Mouse (Mus musculus) right cerebral cortex, postnatal 4 days (tissue): ENCODE results near the gene Gm11569.
"Not testable (repeated sequence)": the region's sequence is repeated elsewhere in the genome, so short reads cannot be mapped to it uniquely, and the experiment has no call there.

ENCODE experiments used
- DNase-seq: peaks from one replicate; pipeline ENCODE4 v3.0.0-alpha.2; 2022

Gm11569 gene

DNA sequence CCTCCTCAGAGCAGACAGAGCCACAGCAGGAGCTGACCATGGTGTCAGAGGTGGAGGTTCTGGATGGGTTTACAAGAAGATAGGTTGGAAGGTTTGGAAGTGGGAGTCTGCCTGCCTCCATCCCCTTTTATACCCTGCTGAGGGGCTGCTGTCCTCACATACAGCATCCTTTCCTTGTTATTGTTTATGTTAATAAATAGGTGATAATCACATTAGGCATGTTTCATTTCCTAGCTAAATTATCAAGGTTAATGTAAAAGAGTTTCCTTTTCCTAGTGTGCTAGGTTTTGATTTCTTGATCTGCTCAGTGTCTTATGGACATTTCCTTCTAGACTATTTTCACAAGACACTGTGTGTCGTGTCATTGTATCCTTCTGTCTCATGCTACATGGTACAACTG is at the start of gene Gm11569:
Gene Gm11569, minus strand, starts transcription at position 101 of the 400 bp plus-strand sequence.
- DNase-seq, result not testable (repeated sequence)

DNA sequence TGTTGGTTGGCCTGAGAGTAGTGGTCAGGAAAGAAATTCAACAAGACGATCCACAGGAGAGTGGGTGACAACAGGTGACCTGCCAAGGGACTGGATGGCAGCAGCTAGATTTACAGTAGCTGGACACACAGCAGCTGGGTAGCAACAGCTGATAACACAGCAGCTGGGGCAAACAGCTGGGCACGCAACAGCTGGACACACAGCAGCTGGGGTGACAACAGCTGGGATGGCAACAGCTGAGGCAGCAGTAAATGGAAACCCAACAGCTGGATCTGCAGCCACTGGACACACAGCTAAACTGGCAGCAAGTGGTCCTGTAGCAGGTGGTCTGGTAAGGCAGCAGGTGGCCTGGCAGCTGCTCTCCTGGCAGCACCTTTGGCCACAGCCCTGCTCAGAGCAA is 48.0 kb upstream of the Gm11569 start:
- no peak for DNase-seq

DNA sequence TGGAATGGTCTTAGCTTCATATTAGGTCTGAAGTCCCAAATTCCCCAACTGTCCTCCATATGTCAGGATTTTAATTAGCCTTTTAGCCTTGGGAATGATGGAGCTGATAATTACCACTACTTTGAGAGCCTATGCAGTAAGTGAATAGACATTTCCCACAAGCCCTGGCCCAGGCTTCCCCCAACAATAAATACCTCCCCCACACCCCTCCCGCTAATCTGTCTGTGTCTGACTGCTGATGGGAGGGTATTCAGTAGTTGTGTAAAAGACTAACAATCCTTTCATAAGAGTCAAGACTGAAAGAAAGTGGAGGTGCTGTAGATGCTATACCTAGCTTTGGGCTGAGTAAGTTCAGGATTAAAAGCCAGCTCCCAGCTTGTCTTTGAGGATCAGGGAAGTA is 43.5 kb upstream of the Gm11569 start:
- no peak for DNase-seq

DNA sequence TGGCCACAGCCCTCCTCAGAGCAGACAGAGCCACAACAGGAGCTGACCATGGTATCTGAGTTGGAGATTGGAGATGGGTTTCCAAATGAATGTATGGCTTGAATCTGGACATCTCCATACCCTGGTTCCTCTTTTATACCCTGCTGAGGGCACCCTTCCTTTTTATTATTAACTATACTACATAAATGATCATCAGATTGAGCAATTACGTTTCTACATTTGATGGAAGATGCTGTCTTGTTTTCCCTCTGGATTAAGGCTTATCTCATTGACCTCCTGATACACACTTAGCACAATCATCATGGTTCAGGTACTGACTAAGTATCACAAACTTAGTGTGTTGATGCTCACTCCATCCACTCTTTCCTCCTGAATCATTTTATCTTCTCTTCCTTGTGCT is 39.2 kb upstream of the Gm11569 start, which contains the start of gene 2300003K06Rik:
Gene 2300003K06Rik, minus strand, starts transcription at position 101 of the 400 bp plus-strand sequence.
- no peak for DNase-seq

DNA sequence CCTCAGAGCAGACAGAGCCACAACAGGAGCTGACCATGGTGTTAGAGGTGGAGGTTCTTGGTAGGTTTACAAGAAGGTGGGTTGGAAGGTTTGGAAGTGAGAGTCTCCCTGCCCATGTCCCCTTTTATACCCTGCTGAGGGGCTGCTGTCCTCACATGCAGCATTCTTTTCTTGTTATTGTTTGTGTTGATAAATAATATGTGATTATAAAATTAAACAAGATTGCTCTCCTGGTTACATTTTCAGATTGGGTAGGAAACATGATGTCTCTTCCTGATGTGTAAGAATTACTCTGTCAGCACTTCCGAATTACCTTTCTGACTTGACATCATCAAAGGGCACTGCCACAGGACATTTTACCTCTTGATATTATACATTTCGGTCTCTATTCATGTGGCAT is 16.8 kb upstream of the Gm11569 start, which contains the start of gene Gm11564:
Gene Gm11564, minus strand, starts transcription at position 101 of the 400 bp plus-strand sequence.
- not testable (repeated sequence) for DNase-seq

DNA sequence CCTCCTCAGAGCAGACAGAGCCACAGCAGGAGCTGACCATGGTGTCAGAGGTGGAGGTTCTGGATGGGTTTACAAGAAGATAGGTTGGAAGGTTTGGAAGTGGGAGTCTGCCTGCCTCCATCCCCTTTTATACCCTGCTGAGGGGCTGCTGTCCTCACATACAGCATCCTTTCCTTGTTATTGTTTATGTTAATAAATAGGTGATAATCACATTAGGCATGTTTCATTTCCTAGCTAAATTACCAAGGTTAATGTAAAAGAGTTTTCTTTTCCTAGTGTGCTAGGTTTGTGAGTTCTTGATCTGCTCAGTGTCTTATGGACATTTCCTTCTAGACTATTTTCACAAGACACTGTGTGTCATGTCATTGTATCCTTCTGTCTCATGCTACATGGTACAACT is 11.1 kb upstream of the Gm11569 start, which contains the start of gene Krtap4-13:
Gene Krtap4-13, minus strand, starts transcription at position 101 of the 400 bp plus-strand sequence.
- DNase-seq, result not testable (repeated sequence)

DNA sequence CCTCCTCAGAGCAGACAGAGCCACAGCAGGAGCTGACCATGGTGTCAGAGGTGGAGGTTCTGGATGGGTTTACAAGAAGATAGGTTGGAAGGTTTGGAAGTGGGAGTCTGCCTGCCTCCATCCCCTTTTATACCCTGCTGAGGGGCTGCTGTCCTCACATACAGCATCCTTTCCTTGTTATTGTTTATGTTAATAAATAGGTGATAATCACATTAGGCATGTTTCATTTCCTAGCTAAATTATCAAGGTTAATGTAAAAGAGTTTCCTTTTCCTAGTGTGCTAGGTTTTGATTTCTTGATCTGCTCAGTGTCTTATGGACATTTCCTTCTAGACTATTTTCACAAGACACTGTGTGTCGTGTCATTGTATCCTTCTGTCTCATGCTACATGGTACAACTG is 5.6 kb upstream of the Gm11569 start, which contains the start of gene Gm11554:
Gene Gm11554, minus strand, starts transcription at position 101 of the 400 bp plus-strand sequence.
- not testable (repeated sequence) for DNase-seq

DNA sequence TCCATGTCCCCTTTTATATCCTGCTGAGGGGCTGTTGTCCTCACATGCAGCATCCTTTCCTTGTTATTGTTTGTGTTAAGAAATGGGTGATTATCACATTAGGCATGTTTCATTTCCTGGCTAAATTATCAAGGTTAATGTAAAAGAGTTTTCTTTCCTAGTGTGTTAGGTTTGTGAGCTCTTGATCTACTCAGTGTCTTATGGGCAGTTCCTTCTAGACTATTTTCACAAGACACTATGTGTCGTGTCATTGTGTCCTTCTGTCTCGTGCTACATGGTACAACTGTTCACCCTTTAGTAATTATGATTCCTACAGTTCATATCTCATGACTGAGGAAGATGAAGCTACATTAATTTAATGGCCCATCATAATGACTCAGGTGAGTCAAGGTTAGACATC is 5.4 kb downstream of the Gm11569 start, which contains the start of gene Gm11596:
Gene Gm11596, minus strand, starts transcription at position 101 of the 400 bp plus-strand sequence.
- no peak for DNase-seq

DNA sequence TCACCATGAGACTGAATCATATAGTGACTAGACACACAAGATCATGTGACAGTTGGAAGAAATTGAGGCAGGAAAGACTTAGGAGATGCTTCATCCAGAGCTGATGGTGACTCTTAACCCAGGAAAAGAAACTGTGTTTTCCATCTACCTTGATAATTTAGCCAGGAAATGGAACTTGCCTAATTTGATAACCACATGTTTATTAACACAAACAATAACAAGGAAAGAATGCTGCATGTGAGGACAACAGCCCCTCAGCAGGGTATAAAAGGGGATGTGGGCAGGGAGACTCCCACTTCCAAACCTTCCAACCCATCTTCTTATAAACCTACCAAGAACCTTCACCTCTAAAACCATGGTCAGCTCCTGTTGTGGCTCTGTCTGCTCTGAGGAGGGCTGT is 13.8 kb downstream of the Gm11569 start, which contains the start of gene Krtap4-9:
Gene Krtap4-9, plus strand, starts transcription at position 301 of the 400 bp plus-strand sequence.
- DNase-seq, result not testable (repeated sequence)

DNA sequence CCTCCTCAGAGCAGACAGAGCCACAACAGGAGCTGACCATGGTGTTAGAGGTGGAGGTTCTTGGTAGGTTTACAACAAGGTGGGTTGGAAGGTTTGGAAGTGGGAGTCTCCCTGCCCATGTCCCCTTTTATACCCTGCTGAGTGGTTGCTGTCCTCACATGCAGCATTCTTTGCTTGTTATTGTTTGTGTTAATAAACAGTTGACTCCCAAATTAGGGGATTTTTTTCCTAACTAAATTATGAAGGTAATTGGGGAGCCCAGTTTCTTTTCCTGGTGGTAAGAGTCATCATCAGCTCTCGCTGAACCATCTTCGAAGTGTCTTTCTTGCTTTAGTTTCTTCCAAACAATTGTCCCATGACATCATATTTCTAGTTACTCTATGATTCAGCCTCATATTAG is 18.1 kb downstream of the Gm11569 start, which contains the start of gene Krtap4-8:
Gene Krtap4-8, minus strand, starts transcription at position 101 of the 400 bp plus-strand sequence.
- DNase-seq, result no peak

DNA sequence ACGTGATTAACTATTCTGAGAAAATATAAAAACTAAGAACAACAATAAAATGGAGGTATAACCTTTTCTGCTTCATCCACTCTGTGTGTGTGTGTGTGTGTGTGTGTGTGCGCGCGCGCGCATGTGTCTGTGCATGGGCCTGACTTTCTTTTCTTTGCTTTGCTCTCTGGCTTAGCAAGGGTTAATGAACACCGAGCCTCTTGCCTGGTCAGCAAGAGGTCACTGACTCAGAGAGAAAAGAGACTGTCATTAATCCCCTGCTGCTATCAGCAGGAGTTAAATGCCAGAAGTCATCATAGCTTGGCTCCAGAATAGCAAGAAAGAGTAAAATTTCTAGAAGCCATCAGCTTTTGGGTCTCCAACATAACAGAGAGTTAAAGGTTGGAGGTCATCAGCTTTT is 20.3 kb downstream of the Gm11569 start:
- DNase-seq, result no peak

DNA sequence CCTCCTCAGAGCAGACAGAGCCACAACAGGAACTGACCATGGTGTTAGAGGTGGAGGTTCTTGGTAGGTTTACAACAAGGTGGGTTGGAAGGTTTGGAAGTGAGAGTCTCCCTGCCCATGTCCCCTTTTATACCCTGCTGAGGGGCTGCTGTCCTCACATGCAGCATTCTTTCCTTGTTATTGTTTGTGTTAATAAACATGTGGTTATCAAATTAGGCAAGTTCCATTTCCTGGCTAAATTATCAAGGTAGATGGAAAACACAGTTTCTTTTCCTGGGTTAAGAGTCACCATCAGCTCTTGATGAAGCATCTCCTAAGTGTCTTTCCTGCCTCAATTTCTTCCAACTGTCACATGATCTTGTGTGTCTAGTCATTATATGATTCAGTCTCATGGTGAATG is 25.9 kb downstream of the Gm11569 start, which contains the start of gene Gm11595:
Gene Gm11595, minus strand, starts transcription at position 101 of the 400 bp plus-strand sequence.
- not testable (repeated sequence) for DNase-seq

DNA sequence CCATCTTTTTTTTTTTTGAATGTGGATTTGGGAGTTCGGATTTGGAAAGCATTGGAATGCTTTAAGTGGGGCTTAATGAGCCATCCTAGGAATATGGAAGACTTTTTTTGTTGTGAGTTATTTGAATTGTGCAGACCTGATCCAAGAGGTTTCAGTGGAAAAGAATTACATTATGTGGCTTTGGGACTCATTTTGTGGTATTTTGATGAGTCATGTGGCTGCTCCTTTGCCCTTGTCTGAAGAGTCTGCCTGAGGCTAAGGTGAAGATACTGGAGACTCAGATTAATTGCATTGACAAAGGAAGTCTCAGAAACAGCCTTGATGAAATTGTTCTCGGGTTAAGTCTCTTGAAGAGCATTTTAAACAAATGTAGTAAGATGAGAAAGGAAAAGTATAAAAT is 30.3 kb downstream of the Gm11569 start:
- no peak for DNase-seq

DNA sequence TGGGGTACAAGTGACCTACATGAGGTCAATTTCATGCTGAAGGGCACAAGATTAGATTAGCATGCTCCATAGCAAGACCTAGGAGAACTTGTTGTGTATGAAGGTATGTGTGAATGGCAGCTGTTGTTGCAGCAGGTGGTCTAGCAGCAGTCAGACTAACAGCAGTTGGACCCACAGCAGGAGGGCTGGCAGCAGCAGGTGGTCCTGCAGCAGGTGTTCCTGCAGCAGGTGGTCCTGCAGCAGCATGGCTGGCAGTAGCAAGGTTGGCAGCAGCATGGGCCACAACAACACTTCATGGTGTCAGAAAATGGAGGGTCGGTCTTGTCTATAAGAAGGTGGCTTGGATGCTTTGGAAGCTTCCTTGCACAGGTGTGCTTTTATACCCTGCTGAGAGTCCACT is 39.9 kb downstream of the Gm11569 start:
- no peak for DNase-seq
